Mouse (Mus musculus) c-Kit-positive CD71-positive TER-119-negative erythroid progenitor cells, embryonic 14.5 days (primary cell): Measurements from ENCODE around the gene Dbndd2.

Experiments
- DNase-seq: peaks from one replicate; pipeline ENCODE4 v3.0.0-alpha.2; 2013; ENCODE audit warnings: low read depth

Gene Dbndd2

DNA sequence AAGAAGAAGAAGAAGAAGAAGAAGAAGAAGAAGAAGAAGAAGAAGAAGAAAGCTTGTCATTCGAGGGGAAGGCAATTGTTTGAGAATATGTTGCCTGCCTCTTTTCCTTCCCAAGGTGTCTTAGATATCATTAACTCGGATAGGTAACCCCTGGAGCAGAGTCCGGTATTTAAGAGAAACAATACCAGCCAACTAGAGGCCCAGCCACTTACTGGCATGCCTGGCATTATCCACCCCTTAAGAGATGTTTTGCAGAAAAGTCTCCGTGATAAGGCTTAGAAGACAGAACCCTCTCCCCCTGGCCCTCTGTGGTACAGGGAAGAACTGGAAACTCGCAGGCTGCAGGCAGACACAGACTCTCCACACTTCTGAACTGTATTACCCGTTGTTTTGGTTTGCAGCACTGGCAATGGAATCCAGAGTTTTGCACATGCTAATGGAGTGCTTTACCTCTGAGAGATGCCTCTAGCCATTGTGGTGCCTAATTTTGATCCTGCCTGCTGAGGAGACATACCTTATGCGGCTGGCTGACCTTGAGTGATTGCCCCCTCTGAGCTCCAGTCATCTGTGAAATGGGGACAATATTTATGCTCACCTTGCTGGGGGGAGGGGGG, 31.9 kb upstream of the Dbndd2 start:
- DNase-seq = no peak

DNA sequence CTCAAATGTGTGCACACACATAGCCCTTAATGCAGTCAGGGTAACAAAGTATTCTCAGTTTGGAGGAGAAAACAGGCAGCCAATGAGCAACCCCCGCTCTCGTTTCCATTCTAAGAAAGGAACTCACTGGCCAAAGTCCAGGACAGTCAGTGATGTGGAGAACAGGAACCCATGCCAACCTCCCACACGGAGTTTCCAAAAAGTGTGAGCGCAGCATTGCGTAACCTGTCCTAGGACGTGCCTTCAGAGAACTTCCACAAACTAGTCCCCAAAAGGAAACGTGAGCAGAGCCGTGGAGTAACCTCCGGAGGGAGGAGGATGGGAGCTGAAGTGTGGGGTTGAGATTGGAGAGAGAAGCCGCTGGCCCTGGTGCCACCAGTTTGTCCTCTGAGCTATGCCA, 31.1 kb upstream of the Dbndd2 start:
- no peak for DNase-seq

DNA sequence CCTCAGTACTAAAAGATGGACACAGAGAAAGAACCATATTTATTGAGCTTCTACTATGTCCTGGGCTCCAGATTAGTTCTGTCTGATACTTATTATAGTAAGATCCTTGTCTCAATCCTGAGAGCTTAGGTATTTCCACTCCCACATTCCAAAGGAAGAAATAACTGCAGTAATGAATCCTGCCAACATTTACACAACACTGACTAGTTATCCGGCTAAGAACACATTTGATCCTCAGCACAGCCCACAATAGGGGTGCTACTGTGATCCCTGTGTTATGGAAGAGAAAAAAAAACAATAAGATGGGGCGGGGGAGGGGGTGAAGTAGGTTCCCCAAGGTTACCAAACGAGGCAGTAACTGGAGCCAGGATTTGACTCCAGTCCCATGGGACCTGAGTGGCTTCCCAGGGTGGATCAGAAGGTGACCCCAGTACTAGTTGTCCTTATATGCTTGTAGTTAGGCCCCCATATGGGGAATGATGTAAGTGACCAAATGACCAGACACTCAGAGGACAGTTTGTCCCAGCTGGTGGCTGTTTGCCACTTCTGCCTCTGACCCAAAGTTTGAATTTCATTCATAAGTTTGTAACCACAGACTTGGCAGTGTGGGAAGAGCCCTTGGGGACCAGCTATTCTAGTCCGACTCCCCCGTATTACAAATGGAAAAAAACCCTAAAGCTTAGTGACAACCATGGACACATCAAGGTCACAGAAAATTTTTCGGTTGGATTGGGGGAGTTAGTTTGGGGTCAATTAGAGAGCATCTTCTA, 30.3 kb upstream of the Dbndd2 start:
- no peak for DNase-seq

DNA sequence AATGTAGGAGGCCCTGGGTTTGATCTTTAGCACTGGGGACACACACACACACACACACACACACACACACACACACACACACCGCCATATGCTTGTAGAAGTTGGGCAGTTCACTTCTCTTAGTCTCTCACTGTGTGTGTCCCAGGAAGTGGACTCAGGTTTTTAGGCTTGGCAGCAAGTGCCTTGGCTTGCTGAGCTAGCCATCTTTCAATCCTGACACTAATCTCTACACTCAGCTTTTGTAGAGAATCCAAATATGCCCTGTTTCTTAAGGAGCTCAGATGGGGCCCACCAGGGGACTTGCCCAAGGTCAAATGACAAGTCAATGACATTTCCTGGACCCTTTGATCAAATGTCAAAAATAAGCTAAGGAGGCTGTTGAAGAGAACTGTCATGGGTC, 29.5 kb upstream of the Dbndd2 start:
- no peak for DNase-seq

DNA sequence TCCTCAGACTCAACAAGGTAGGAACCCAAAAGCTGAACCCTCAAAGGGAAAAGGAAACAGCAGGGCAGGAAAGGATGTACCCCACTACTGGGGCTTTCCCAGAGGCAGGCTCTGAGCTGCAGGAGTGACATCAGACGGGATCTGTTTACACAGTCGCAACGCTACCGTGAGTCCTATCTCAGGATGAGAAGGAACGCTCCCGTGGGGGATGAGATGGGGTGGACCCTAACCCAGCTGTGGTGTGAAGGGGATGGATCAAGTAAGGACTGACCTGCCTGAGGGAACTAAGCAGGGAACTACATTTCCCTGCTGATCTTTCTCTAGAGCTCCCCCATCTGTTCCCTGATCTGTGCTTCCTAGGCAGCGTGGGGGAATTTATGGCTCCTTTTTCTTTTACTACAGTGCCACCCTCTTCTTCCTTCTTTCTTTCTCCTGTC, 29.0 kb upstream of the Dbndd2 start, which contains the start of gene Sys1:
TSS of gene Sys1 (plus strand) at position 101 of the 437 bp plus-strand sequence.
- DNase-seq = no peak

DNA sequence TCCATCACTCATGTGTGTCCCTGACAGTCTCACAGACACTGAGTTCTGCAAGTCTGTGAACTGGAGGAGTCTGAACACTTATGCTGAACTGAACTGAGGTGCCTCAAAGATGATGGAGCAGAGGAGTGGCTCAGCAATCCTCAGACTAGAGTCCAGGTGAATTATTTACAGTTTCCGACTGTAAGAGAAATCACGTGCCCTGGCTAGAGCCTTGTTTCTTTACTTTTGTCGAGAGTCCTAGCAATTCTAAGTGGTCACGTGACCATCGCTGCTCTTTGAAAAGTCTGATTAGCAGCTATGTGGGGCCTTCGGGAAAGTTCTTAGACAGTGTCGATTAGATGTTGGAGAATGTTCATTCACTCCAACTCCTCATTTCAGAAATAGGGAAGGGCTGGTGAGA, 28.0 kb upstream of the Dbndd2 start:
- no peak for DNase-seq

DNA sequence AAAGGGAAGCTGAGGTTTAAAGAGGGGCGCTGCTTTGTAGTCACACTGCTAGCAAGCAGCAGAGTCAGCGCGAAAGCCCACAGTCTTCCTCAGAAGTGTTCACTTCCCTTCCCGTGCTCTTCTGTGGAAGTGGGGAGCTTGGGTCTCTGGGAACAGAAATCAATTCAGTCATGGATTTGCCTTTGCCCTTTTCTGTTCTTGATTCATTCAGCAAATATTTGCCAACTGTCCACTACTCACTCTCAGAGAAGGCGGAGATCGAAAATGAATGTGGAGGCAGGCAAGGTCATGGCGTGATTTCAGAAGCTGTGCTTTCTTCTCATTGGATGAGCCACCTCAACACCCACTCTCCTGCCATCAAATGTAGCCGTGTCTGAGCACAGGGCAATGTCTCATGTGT, 27.4 kb upstream of the Dbndd2 start:
- no peak for DNase-seq

DNA sequence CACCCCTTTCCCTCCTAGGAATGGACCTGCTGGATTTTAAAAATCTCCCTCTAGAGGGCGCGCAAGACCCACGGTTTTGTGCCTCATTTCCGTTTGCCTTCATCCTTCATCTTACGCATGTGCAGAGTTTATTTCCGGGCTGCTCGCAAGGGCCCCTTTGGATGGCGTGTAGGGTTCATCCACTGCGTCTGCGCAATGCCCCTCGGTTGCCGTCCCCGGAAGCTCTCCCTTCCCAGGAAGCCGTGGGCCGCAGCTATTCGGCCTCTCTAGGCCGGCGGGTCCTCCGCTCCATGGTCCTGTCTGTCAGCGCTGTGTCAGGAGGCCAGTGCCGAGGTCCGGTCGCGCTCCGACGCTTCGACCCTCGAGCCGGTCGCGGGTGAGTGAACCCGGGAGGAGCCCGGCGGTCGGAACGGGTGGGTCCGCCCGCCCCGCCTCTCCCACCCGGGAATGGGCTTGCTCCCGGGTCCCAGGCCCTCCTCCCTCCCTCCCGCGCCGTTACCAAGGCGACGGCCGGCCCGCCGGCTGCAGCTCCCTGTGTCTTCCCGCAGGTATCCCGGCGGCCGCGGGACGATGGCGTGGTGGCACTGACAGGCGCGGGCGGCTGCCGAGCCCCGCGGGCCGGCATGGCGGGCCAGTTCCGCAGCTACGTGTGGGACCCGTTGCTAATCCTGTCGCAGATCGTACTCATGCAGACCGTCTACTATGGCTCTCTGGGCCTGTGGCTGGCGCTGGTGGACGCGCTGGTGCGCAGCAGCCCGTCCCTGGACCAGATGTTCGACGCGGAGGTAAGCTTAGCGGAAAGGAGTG, 25.0 kb upstream of the Dbndd2 start, which contains the start of gene Gm20458:
TSS of gene Gm20458 (plus strand) at position 223 of the 807 bp plus-strand sequence.
- peak; percentile 94 for DNase-seq

DNA sequence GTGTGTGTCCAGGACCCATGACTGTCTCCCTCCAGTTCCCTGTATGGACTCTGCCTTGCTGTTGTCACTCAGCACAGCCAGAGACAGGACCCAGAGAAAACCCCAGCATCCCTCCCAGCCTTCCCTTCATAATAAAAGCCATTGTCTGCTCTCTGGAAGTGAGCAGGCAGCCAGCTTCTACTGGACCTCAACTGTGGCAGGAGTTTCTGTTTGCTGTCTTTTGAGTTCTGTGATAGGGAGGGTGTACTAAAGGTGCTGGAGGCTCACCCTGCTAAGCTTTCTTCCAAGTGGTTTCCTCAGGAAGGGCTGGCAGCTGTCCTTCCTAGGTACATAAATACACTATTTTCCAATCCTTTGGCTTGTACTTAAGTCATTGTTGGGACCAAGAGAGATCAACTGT, 20.7 kb upstream of the Dbndd2 start:
- DNase-seq = no peak

DNA sequence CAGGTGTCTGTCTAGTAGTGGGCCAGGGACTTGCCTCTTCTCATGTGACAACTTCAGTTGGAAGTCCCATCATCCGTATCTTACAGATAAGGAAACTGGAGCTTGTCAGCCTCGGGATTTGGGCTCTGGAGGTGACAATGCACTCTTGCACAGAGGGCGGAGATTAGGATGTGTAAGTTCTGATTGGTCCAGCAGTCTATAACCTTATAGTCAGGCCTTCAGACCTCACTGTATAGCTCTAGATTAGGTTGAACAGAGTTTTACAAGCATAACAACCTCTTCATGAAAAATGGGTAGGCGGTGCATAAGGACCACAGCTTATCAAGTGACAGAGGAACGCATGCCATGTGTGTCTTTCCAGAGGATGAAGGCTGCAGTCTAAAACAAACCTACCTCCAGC, 19.1 kb upstream of the Dbndd2 start:
- peak; percentile 49 for DNase-seq

DNA sequence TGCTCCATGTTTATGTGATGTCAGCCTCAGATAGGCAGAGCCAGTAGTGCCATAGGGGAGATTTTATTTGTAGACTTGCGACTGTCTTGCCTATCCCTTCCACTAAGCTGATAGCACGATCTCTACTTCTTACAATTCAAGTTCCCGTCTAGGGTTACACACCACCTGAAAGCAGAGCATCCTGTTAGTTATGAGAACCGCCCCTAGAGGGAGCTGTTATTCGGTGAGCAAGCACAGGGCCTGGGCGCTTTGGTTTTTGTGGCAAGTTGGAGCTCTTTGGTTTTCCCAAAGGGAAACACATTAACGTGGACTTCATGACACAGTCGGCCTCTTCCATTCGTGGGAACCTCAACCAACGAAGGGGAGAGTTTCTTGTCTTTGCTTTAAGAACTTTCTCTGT, 15.7 kb upstream of the Dbndd2 start:
- peak; percentile 57 for DNase-seq

DNA sequence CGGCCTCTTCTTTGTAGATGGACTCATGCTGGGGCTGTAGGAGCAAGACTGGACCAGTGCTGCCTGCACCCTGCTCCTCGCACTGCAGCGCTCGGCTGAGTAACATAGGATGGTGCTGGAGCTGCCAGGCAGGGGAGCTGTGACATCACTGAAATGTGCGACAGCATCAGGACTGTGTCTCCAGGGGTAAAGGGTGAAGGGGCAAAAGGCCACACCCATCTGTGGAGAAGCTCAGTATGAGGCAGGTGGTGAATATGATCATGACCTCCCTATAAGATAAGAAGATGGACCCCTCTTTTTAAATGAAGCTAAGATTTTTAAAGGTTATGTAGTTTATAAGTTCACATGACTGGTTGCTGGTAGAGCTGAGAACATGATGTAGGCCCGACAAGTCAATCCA, 12.3 kb upstream of the Dbndd2 start, which contains the start of gene Trp53tg5:
TSS of gene Trp53tg5 (minus strand) at position 101 of the 400 bp plus-strand sequence.
- no peak for DNase-seq

DNA sequence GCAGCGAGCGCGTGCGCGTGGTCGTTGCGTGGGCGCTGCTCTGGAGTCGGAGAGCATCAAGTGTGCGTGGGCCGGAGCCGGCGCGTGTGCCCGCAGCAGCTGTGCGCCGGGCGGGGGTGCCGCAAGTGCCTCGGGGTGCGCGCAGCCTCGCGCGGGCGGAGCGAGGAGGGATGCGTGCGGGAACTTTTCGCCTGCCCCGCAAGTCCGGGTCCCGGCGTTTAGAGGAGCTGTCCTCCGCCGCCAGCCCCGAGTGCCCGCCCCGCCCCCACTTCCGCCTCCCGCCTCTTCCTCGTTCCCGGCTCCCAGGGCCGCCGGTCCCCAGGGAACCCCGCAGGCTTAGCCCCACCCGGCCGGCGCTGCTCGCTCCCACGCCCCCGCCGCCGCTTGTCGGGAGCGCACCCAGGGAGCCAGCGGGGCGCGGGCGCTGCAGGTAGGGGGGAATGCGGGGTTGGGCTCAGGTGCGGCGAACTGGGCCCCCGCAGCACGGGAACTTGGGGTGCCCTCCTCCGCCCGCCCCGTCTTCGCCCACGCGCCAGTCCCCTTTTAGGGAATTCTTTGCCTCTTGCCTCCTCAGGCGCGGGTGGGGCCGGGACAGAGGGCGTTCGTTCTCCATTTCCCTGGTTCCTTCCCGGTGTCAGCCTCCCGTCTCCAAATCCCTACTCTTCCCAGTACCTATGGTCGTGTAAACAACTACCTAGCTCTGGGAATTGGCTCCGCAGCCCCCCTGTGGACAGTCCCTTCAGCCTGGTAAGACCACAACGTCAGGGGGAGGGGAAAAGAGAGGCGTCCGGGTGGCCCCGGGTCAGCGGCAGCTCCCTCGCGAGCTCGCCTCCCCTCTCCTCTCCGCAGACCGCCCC, 580 bp downstream of the Dbndd2 start:
- no peak for DNase-seq

DNA sequence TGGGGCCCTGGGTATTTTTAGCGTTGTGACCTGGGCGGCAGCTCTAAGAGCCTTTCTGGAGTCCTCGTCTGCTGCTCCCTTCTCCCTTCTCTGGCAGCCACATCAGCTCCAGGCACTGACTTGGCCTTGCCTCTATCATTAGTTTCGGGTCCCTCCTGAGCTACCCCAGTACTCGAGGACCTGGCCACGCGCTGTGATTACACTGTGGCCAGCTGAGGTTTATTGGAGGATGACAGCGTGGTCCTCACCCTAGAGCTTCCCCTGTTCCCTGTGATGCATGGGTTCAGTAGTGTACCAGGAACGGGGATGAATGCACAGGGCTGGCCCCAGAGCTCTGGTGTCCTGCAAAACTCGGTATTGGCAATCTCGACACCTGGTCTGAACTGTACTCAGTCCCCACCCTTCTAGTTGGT, 1.2 kb downstream of the Dbndd2 start:
- DNase-seq = no peak

DNA sequence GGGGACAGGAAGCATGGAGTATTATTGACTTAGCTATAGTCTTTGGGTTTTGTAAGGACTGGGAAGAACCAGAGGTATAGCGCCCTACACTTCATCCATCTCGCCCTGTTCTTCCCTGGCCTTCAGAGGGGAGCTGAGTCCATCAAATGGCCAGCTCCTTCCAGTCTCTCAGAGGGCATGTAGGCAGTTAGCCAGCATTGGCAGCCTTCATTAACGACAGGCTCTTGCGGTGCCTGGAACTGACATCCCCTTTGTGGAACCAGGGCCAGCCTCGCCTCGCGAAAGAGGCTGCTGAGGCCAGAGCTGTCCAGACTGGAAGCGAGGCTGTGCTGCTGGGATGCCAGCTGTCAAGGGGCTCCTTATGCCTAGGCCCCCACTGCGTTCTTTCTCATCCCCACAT, 1.9 kb downstream of the Dbndd2 start:
- no peak for DNase-seq

DNA sequence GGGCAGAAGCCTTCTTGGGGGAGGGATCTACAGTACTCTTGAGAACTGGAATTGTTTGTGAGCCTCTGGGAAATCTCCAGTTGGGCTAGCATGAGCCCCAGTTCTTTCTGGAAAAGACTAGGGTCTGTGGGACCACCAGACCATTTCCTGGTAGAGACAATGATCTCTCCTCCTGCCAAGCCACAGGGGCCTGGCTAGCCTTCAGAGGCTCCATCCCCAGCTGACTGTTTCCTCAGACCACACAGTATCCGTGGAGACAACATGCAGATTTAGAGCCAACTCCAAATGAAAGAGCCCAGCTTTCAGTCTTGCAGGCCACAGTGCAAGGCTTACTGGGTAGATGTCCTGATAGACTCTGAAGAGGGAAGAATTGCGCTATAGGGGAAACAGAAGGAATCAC, 8.2 kb downstream of the Dbndd2 start:
- no peak for DNase-seq

DNA sequence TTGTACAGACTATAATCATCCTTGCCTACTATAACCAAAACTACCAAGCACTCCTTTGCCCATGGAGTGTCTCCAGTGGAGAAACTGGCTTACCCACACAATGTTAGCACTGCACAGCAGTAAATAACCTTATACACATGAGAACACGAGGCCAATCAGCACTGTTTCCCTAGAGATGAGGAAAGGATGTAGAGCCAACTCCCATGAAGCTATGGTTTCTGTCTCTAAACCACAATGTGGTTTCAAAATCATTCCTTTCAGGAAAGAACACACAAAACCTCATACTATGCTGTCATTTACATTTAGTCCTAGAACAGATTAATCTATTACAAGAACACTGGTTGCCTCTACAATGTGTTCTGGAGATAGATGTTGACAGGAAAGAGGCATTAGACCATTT, 10.4 kb downstream of the Dbndd2 start:
- DNase-seq = no peak

DNA sequence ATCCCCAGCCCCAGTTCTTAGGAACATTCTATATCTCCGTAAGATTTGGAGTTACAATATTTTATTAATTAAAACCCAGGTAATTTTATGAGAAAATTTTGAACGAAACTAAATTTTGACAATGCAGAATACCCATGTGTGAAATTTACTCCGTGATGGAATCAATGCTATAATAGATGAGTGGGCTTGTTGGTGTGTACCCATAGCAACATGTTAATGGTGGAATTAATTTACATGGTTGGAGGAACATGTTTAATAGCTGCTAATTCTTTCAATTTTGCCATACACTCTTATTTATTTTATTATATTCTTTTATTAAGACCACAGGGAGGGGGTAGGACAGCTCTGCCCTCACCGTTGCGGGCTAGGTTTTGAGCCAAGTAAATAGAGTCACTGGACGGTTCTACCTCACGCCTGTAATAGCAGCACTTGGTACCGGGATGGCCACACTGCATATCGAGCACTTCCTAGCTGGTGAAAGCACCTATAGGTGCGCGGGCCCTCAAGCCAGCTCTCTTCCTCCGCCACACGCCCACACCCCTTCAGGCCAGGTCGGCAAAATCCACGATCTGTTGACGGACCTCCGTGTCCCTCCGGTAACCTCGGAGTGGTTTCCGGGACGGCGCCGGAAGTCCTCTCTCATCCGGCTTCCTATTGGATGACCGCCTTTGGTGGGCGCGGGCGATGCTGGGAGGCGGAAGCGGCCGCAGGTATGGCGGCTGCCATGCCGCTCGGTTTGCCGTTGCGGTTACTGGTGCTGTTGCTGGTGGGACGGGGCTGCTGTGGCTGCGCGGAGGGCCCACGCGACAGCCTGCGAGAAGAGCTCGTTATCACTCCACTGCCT, 11.2 kb downstream of the Dbndd2 start, which contains the start of gene Pigt:
TSS of gene Pigt (plus strand) at position 674 of the 844 bp plus-strand sequence.
- peak; percentile 76 for DNase-seq

DNA sequence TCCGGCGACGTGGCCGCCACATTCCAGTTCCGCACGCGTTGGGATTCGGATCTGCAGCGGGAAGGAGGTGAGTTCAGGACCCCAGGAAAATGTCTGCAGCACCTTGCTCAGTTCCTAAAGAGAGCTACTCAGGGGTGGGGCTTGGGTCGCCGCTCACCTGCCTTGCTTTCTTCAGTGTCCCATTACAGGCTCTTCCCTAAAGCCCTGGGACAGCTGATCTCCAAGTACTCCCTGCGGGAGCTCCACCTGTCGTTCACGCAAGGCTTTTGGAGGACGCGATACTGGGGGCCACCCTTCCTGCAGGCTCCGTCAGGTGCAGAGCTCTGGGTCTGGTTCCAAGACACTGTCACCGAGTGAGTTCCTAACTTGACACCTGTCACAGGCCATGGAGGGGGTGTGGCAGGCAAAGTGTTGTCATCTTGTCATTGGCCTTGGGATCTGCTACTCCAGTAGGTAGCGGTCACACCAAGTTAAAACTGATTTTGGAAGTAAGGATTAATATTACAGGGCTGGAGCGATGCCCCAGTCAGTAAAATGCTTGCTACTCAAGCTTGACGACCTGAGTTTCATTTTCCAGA, 11.9 kb downstream of the Dbndd2 start:
- DNase-seq = peak; percentile 10

DNA sequence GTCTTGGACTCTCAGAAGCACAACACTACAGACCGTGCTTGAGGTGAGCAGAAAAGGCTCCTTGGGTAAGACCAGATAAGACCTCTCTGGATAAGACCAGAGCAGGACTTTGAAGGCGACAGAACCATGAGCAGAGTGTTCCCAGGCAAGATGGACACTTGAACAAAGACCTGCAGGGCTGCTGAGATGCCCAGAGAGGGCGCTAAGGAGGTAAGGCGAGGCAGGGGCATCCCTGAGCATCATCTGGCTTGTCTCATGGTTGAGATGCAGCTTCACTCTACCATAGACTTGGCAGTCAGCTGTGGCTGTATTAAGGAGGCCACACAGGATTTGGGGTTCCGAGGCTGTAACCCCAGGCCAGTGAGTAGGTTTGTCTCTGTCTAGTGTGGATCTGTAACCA, 13.4 kb downstream of the Dbndd2 start:
- no peak for DNase-seq
